Mouse (Mus musculus) layer of hippocampus, adult 18-20 months (tissue): ENCODE data around the gene Gapdh. TPM values are rescaled to one million over a fixed set of nuclear protein-coding genes. Genes with fewer than 3 reads are reported as not detected.
"Not testable (repeated sequence)": the region's sequence is repeated elsewhere in the genome, so short reads cannot be mapped to it uniquely, and the experiment has no call there.

ENCODE experiments used
- DNase-seq, 2 experiments: peaks; one replicate each; pipeline ENCODE4 v3.0.0; 2022; ENCODE audit warnings: low spot score in 2 of 2
- total RNA-seq, 2 experiments: library from RNA; stranded (reverse); gene quantifications; 2 replicates each; pipeline ENCODE4 v1.2.3; 2021

Gene Gapdh
- total RNA-seq, 2 experiments from 2014 or later: 2,555 to 2,598 TPM

GRCm38 (mm10) chr6:125170194-125170593 is 3.9 kb upstream of the Gapdh start:
- no peak for DNase-seq

GRCm38 (mm10) chr6:125168086-125168485 is 1.8 kb upstream of the Gapdh start:
- DNase-seq: peak in 1 of 2 experiments; percentile 57

GRCm38 (mm10) chr6:125166861-125167650 is 789 bp upstream of the Gapdh start:
- DNase-seq: peak in 1 of 2 experiments; percentile 68

- DNase-seq: peak; percentile 95 to 99
These were observed 857 bp downstream of the Gapdh start for GRCm38 (mm10) chr6:125165328-125165891.

- DNase-seq: peak in 1 of 2 experiments; percentile 62
These were observed 1.5 kb downstream of the Gapdh start for GRCm38 (mm10) chr6:125164672-125165327.

- peak in 1 of 2 experiments; percentile 63 for DNase-seq
These were observed 2.2 kb downstream of the Gapdh start for GRCm38 (mm10) chr6:125163801-125164657.

GRCm38 (mm10) chr6:125162615-125163305 is 3.5 kb downstream of the Gapdh start:
- DNase-seq: not testable (repeated sequence)

GRCm38 (mm10) chr6:125161971-125162370 is 4.3 kb downstream of the Gapdh start:
- DNase-seq: peak in 1 of 2 experiments; percentile 79

- peak in 1 of 2 experiments; percentile 64 for DNase-seq
These were observed 5.2 kb downstream of the Gapdh start for GRCm38 (mm10) chr6:125160854-125161760.

GRCm38 (mm10) chr6:125160558-125160853 is 5.8 kb downstream of the Gapdh start:
- no peak for DNase-seq

GRCm38 (mm10) chr6:125159773-125160557 is 6.3 kb downstream of the Gapdh start:
- DNase-seq: no peak

GRCm38 (mm10) chr6:125158944-125159492 is 7.2 kb downstream of the Gapdh start:
- no peak for DNase-seq

GRCm38 (mm10) chr6:125156903-125157614 is 9.2 kb downstream of the Gapdh start:
- DNase-seq: no peak

- DNase-seq: no peak
These were observed 9.8 kb downstream of the Gapdh start for GRCm38 (mm10) chr6:125156491-125156890.

GRCm38 (mm10) chr6:125155262-125155661 is 11.0 kb downstream of the Gapdh start:
- no peak for DNase-seq

- no peak for DNase-seq
These were observed 11.7 kb downstream of the Gapdh start for GRCm38 (mm10) chr6:125154550-125154949.

- no peak for DNase-seq
These were observed 12.6 kb downstream of the Gapdh start for GRCm38 (mm10) chr6:125153682-125154081.

- DNase-seq: no peak
These were observed 13.3 kb downstream of the Gapdh start for GRCm38 (mm10) chr6:125153018-125153389.
